Mouse (Mus musculus) 3T3-L1 (cell line): ENCODE measurements at regions not wholly inside any gene's neighbourhood (a gene's known extent, or its start where the extent isn't known, plus 50 kb on each side); places are given as distances from the start of the nearest gene placed in this dataset.
A peak's percentile ranks its signal among the peaks of the same experiment; 100 is the strongest.

ENCODE experiments used
- DNase-seq: peaks from one replicate; pipeline ENCODE4 v3.0.0-alpha.2; 2015; ENCODE audit warnings: low read depth, low spot score

DNA sequence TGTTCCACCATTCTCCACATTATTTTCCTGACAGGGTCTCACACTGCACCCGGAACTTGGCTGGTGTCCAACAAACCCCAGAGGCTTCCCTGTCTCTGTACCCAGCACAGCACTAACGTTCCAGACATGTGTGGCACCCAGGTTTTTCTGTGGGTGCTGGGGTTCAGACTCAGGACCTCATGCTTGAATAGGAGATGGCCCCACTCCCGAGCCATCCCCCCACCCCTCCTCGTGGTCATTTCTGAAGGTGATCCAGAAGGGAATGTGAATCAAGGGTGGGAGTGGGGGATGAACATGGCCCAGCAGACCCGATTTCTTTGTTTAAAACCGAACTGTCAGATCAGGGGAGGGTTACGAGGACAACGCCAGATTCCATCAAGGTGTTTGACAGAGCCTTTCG, 245.6 kb downstream of the Tbc1d1 start:
- DNase-seq: no peak

DNA sequence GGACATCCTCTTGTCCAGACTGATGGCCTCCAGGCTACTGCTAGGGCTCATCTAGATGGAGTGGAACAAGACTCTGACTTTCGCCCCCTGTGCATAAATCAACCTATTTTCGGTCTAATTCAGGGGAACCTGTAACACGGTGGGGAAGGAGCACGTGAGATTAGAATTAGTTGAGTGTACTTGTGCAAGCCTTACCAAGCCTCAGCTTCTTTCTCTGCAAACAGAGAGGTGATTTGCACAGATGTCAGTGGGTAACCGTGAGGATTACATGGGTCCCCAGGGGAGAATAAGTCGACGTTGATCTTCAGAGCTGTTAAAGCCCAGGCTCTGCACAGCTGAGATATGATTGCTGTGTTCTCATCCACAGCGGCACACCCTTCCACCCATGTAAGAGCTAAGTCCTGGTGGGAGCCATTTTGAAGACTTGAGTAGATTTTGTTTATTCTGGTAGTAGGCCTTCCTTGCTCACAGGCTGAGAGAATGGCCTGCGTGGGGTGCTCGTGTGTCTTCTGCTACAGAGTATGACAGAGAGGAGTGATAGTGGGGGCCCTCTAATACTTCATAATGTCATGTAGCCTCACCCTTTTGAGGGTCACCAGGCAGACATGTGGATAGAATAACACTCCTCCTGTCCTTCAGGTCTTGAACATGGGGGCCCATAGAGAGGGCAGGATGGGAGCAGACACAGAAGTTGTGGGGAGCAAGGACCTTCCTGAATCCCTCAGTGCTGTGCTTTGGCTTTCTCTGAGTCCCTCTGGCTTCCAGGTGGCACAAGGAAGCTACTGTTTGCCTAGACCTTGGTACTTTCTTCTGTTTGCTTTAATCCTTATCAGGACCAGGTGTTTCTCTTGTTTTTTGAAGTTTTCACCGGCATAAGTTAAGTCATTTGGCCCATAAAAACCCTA, 247.2 kb downstream of the Tbc1d1 start:
- DNase-seq: no peak

DNA sequence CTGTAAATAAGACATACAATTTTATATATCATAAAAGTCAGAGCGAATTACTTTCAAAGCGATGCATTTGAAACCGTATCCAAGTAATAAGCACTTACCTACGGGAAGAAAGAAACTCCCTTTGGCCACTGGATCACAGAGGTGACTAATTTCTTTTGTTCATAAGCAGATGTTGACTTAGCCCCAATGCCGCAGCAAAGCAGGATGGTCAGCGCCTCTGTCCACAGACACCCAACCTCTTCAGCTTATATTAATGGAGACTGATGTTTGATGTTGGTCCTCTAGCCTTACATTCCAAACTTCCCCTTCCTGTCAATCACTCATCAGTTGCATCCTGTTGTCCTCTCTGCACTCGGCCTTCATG, 247.9 kb downstream of the Tbc1d1 start:
- no peak for DNase-seq

DNA sequence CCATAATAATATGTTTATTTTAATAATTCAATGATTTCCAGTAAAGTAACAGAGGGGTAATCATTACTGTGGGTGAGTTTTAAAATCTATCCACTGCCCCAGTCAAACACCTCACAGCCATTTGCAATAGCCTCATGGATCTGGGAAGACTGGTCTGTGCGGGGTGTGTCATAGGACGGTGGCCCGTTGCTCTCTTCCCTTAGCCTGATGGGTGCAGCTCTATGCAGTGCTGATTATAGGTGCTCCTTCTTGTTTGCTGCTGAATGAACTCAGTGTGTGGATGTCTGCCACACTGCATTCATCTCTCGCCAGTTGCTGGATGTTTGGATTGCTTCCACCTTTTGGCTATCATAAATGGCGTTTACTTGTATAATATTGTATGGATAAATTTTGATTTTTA, 248.4 kb downstream of the Tbc1d1 start:
- no peak for DNase-seq

DNA sequence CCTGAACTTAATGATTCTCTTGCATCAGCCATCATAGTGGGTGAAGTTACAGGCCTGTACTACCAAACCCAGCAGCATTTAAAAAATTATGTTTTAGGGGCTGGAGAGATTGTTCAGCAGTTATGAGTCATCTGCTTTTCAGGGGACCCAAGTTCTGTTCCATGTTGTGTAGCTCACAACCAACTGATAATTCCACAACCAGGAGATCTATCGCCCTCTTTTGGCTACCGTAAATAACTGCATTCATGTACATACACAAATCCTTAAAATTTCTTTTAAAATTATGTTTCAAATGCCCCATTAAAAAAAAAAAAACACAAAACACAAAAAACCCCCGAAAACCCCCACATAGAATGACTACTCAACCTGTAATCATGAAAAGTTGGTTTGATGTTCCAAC, 252.8 kb downstream of the Tbc1d1 start:
- peak; percentile 35 for DNase-seq

DNA sequence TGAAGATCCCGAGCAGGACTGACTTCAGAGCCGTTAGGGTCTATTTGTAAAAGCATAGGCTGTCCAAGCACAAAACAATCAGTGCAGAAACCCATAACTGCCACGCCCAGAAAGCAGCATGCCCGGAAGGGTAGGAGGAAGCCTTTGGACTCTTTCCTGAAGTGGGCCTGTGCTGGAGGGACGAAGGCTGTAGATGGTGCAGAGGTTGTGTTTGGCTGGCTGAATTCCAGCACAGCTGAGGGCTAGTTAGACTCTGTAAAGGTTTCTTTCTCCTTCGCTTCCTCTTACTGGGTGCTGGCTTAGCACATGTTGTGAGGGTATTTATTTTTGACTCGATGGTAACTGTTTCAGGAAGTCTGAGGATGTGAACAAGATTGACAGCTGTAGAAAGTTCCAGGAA, 254.5 kb downstream of the Tbc1d1 start:
- DNase-seq: no peak

DNA sequence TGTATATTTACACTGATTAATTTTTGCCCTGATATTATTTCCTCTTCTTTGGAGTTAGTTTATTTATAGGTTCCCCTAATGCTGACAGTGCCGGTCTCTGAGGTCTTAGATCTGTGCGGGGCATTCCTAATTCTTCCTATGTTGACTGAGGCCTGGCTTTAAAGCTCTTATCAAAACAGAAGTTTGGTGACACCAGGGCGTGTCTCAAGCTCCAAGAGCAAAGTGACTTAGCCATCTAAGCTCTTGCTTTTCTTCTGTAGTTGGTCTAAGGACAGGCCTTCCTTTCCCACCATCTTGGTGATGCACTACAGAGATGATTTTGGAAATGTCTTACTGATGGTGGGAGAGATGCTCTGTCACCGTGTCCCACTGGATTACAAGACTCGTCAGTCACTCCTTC, 258.4 kb downstream of the Tbc1d1 start:
- no peak for DNase-seq

DNA sequence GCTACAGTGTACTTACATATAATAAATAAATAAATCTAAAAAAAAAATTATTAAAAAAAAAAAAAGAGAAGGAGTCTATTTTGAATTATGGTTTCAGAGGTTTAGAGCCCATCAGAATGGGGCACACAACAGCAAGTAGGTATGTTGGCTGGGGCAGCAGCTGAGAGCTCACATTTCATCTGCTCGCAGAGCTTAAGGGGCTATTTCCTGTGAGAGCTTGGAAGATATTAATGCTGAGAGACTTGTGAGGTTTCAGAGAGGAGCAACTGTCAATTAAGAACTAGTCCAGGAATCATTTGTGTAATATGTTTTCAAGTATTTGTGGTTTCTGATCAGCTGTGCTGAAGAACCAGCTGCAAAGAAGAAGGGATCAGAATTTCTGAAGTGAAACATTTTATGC, 263.3 kb downstream of the Tbc1d1 start:
- DNase-seq: no peak

DNA sequence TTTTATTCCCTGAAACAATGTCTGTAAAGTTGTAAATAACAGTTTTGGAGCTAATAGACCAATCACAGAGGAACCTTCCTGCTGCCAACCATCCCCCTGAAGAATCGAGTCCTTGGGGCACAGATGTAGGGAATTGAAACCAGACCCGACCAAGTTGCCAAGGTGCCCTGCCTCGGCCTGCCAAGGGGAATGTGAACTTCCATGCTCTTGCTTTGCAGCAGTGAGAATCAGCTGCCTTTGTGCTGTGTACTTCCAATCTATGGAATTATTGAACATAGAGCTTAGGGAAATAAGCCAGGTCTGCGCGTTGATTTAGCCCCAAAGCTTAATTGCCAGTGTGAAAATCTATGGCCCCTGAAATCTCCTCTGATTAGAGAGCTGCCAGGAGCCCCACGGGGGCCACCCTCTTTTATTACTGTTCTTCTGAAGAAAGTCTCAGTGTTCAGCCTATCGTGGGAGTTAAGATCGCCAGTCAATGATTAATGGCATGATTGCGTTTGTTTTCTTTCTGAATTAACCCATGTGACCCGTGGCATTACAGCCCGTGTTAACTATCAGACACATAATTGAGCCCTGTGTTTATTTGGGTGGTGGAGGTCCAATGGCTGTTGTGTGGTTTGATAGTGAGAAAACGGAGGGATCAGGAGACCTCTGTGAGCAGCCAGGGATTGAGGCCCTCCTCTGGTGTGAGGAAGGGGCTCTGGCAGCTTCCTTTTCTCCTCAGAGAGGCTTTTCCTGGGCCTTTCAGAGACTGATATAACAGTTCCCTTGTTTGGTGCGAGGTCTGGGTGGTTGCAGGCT, 266.9 kb downstream of the Tbc1d1 start:
- no peak for DNase-seq

DNA sequence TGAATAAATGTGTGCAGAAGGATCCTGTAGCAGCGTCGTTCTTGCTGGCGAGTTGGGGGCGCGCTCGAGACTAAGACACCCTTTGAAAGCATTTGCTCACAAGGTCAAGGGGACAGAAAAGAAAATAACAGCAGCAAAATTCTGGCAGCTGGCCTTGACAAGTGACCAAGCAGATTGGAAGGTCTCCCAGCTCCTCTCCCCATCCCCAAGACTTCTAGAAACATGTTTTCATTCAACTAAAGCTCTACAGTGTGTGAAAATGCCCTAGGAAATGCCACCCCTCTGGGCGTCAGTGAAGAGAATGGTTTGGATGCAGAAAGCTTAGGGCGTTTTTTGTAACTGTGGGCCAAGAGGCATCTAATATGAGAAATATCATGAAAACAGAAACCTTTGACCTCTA, 272.7 kb downstream of the Tbc1d1 start:
- no peak for DNase-seq

DNA sequence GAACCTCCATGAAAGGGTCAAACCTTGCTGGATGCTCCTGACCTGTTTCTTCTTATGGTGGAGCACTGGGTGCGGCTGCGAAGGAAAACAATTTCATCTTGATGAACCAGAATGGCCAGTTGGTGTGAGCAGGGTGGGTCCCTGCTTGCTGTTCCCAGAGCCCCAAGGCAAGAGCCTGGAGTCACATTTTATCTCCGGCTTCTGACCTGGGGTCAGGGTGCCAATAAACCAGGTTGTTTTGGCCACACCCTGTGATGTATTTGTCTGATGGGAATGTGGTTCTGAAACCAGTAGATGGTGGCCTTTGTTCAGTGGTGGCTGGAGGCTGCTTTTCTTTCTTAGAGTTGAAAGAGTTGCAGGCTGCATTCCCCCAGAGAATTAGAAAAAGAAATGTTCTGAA, 274.4 kb downstream of the Tbc1d1 start:
- DNase-seq: peak; percentile 29

DNA sequence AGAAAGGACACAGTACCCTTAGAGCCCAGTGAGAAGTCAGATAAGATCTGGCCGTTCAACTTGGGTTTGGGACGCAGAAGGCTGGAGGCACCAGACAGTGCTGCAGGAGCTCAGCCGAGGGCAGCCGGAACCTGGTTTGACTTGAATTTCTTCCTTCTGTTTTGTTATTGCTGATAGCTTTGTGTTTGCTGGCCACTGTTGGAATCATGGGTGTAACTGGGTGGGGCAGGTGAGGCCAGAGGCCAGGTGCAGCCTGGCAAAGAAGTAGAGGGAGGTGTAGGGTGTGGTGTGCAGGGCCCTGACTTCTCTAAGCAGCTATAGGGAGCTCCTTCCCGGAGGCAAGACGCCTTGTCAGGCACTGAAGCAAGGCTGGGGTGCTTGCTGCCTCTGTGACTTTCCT, 275.5 kb downstream of the Tbc1d1 start:
- DNase-seq: no peak

DNA sequence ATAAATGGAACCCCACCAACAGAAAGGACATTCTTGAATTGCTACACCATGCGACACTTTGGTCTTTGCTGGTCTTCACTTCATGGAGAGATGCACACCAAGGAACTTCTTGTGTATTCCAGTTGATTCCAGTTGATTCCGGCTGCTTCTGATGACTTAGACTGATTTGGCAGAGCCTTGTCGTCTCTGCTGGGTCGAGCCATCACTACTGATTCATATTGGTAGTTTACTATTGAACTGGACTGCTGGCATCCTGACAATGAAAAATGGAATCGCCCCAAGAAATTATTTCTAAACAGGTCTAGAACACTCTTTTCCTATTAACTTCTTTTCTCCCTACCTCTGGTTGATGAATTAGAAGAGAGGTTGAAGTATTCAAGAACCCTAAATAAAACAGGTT, 277.7 kb downstream of the Tbc1d1 start:
- no peak for DNase-seq

DNA sequence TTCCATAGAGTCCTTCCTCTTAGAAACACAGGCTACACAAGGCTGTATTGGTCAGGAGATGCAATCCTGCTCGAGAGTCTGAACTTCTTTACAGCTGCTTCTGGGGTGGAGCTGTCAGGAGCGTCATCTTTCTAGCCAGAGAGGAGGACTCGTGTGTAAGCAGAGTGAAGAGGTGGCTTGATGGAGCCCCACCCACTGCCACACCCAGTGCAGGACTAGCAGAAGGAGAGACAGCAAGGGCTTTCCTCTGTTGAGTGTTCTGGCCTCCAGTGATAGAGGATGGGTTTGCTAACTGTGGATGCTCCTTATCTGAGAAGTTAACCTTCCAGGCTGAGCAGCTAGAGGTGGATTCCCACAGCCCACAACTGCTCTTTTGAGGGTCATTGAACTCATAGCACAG, 279.4 kb downstream of the Tbc1d1 start:
- DNase-seq: no peak

DNA sequence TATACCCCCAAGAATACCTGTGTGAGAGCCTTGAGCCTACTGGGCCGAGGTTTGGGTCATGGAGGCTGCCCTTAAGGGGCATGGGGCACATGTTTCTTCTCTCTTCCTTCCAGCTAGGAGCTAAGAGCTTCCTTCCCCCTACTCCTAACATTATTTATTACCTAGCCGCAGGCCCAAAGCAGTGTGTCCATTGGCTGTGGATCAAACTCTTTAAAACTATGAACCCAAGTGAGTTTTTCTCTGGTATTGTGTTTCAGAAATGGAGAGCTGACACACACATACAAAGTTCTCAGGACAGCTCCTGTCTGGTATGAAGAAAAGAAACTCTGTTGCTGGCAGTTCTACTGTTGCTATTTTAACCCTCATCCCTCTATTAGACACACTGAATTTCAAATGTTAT, 279.9 kb downstream of the Tbc1d1 start:
- DNase-seq: no peak

DNA sequence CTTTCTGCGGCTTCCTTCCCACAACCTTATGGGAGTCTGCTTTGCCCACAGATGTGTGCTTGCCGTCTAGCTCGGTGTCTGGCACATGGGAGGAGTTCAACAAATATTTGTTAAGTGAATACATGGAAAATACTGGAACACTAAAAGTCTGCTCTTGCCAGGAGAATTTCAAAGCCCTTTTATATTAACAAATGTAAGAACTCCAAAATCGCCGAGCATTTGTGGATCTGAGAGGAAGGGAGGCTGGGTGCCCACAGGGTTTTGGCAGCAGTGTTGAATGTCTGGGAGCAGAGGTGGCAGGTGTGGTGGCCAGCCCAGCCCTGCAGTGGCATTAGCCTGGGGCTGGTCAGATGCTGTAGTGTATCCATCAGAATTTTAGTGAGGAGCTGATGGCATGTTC, 281.6 kb downstream of the Tbc1d1 start:
- peak; percentile 36 for DNase-seq

DNA sequence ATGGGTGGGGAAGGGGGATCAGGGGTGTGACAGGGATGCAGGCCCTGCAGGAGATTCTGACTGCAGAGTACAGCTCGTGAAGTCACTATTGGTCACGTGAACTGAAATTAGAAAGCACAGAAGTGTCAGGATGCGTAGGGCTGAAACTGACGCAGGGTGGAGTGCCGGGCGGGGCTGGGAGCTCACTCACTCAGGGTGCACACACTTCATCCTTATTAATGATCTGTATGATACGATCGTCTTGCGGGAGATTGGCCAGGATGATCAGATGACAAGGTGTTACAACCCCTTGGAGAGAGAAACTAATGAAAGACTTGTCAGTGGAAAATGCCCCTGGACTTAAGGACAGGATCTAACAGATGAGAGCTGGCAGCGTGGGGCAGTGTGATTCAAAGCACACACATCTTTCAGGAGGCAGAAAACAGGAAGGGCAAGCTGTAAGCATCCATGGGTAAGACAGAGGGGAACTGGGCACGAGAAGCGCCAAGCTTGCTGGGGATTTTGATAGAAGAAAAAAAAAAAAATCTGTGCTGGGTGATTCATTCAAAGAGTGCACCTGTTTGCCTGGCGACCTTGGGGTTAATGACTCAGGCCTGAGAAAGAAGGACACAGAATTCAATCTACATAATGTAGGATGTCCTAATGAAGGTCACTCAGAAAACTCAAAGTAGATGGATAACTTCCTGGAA, 282.5 kb downstream of the Tbc1d1 start:
- no peak for DNase-seq

DNA sequence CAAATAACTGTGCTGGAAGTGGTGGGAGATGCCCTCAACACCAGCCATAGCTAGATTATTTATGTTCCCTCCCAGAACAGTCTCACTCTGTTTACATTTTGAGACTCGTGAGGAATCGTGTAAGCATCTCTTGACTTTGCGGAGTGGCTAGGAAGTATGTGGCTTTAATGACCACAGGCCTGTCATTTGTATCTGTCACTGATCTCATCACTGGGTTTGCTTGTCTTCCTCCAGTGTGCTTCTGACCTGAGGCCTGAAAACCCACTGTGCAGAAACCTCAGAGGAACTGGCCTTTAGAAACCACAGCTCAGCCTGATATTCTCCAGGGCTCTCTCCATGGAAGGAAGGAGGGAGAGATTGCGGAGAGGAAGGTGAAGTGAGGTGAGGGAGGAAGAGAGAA, 291.7 kb downstream of the Tbc1d1 start:
- DNase-seq: peak; percentile 36

DNA sequence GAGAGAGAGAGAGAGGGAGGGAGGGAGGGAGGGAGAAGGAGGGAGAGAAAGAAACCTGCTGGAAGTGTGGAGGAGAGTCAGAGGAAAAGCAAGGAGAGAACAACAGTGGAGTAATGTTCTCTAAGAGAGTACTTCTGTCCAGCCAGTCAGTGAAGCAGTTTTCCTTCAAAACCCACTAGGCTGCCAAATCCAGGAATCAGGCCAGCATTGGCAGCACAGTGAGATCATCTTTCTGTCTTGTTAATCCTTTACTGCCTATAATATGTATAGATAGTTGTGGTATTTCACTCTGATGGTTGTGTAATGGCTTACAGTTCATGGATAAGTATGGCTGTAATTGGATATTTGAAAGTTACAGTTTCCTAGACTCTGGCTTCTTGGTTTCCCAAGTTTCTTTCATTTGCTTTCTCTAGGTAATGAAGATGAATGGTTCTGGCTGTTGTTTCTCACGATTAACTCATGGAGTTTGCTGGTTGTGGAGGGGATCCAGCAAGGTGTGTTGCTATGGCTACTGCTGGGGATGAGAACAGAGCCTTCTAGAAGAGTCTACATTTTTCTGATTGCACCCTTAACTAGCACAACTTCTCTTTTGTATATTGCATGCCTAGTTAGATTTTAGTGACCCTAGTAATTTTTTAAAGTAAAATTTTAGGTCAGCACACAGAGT, 296.7 kb downstream of the Tbc1d1 start:
- DNase-seq: peak; percentile 69

DNA sequence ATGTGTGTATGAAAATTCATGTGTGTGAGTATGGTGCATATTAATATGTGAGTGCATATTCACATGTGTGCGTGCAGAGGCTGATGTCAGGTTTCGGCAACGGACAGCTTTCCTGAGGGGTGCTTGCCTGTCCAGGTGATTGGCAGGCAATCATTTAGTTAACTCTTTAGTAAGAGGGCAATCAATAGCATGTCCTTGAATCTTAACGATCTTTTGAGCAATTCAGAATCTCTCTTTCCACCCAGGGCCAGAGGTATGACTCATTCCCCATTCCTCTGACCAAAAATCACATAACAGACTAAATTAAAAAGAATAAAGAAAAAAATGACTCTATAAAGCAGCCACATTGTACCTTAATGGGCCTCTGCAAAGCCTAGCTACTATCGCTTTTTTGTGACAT, 303.7 kb downstream of the Tbc1d1 start:
- DNase-seq: no peak

DNA sequence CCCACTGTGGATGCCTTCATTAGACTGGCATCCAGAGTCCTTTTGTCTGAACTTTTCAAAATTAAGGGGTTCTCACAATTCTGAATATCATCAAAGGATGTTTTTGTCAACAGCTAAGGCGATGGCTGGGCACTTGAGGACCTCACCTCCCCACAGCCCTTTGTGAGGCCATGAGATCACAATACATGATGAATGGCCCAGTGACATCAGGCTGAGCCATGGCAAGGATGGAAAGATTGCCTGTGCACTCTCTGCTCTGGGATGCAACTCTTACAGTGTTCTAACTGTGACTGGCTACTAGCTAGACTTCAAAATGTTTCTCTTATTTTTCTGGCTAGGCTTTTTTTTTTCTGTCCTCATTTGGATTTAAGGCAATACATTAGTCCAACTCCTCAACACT, 304.8 kb downstream of the Tbc1d1 start:
- no peak for DNase-seq

DNA sequence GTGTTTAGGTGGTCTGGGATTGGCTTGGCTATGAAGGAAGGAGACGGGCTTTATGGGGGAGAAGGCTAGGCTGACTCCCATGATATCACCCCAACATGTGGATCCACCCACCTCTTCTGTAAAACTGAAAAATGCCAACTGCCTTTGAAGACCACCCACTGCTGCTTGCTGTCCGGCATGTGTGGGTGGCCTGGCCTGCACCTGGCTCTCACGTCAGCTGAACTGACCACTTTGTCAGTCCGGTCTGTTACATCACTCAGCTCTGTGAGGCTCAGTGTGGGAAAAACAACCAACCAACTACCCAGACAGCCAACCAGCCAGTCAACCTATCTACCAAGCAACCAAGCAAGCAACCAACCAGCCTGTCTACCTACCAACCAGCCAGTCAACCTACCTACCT, 305.5 kb downstream of the Tbc1d1 start:
- no peak for DNase-seq
